Mouse (Mus musculus) G1E (cell line): Measurements from ENCODE around the gene Pnpla2. TPM values are rescaled to one million over a fixed set of nuclear protein-coding genes. Genes with fewer than 3 reads are reported as not detected.
A peak's percentile ranks its signal among the peaks of the same experiment; 100 is the strongest.

Experiments used
- ATAC-seq: 2 replicates; pipeline ENCODE4 v1.8.0; 2016; ENCODE audit warnings: mild to moderate bottlenecking; ENCODE audit not compliant: insufficient number of reproducible peaks, poor library complexity, low FRiP score, severe bottlenecking; ENCODE audit errors: extremely low read depth
- DNase-seq: peaks from one replicate; pipeline ENCODE4 v3.0.0; 2012; ENCODE audit warnings: low spot score
- H3K27me3 ChIP-seq: 2 replicates; pipeline ENCODE4 v1.6.1; 2012; ENCODE audit warnings: mild to moderate bottlenecking, low read length, inconsistent platforms; ENCODE audit not compliant: insufficient read depth
- H3K36me3 ChIP-seq: replicated peaks from 2 replicates; pipeline ENCODE3; 2012; ENCODE audit warnings: mild to moderate bottlenecking, inconsistent platforms
- H3K4me1 ChIP-seq: 2 replicates; pipeline ENCODE4 v1.6.1; 2012; ENCODE audit warnings: low read depth, low read length, inconsistent platforms, mixed read lengths; ENCODE audit not compliant: insufficient read depth
- H3K4me3 ChIP-seq: 2 replicates; pipeline ENCODE4 v1.5.1; 2012; ENCODE audit warnings: low read depth, mild to moderate bottlenecking, inconsistent platforms, low read length, moderate library complexity, mixed read lengths
- H3K9me3 ChIP-seq: replicated peaks from 2 replicates; pipeline ENCODE4 v1.6.1; 2012; ENCODE audit warnings: inconsistent platforms
- CTCF ChIP-seq: IDR thresholded peaks from 2 replicates; pipeline ENCODE4 v1.5.1; 2012; ENCODE audit warnings: low read depth, low read length, inconsistent platforms, mixed read lengths
- GATA1 ChIP-seq: IDR thresholded peaks from 2 replicates; pipeline ENCODE4 v1.6.1; 2012; ENCODE audit warnings: borderline replicate concordance, low read length, inconsistent platforms, mixed read lengths
- GATA2 ChIP-seq: IDR thresholded peaks from 2 replicates; pipeline ENCODE4 v1.6.1; 2012; ENCODE audit warnings: low read depth, low read length, inconsistent platforms, borderline replicate concordance
- POLR2AphosphoS5 ChIP-seq: IDR thresholded peaks from 2 replicates; pipeline ENCODE4 v1.6.1; 2012; ENCODE audit warnings: low read depth, low read length, inconsistent platforms; ENCODE audit not compliant: insufficient replicate concordance
- TAL1 ChIP-seq: conservative IDR thresholded peaks from 2 replicates; pipeline ENCODE4 v1.6.1; 2012; ENCODE audit warnings: low read depth, low read length, inconsistent platforms, mixed read lengths
- polyA plus RNA-seq: library from polyadenylated mRNA; stranded (reverse); fragments of >175 nt; gene quantifications from 2 replicates; pipeline ENCODE4 v1.2.3, GENCODE M21; 2012
- total RNA-seq, 2 experiments: library from RNA; stranded (forward) in 1 of 2; stranded (reverse) in 1 of 2; fragments of 200-1000 nt in 1 of 2; fragments of >200 nt in 1 of 2; fragmentation: Nextera tagmentation in 1 of 2; gene quantifications; 2 replicates each; pipeline ENCODE4 v1.2.3; 2014 to 2017

Gene Pnpla2
- total and polyA plus RNA-seq, 3 experiments: 9.9 to 50.5 (median 23.6) TPM

DNA sequence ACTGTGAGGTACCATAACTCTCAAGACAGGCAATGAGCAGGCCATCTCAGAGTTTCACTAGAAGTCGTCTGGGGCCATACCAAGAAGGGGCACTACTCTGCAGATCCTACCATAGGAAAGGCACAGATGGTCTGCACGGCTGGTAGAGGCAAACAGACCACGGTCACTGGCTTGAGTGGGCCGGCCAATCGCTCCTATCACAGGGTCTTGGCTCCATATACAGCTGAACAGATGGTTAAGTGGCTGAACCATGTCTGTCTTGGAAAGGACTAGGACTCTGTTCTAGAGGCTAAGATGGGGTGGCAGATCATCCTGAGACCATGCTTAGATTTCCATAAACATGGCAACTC, 47.5 kb downstream of the Pnpla2 start:
- no peak overlapping the region for H3K4me3 ChIP-seq
- no peaks in the 10 kb centered on the region for H3K27me3 ChIP-seq
- H3K4me1 ChIP-seq: peaks cover 27% of the 10 kb centered on the region
- H3K36me3 ChIP-seq: peaks cover 64% of the 10 kb centered on the region
- DNase-seq (no peak), ATAC-seq (no peak)
- H3K9me3 ChIP-seq: no peaks in the 10 kb centered on the region
- no peak for TF ChIP-seq TAL1
- TF ChIP-seq GATA1: no peak

- Histone ChIP-seq H3K9me3 (no peaks in the 10 kb centered on the region), H3K4me3 (peak overlapping the region; percentile 6; the same call in 1 of the 2 replicates), H3K36me3 (peaks cover 67% of the 10 kb centered on the region), H3K4me1 (peaks cover 40% of the 10 kb centered on the region), H3K27me3 (no peaks in the 10 kb centered on the region)
- ATAC-seq: peak; percentile 35; the same call in 1 of the 2 replicates
- TF ChIP-seq POLR2AphosphoS5 (no peak), GATA2 (no peak), GATA1 (no peak), TAL1 (no peak), CTCF (no peak)
- no peak for DNase-seq
Observed at GRCm38 (mm10) chr7:141506278-141506677, 51.3 kb downstream of the Pnpla2 start.

DNA sequence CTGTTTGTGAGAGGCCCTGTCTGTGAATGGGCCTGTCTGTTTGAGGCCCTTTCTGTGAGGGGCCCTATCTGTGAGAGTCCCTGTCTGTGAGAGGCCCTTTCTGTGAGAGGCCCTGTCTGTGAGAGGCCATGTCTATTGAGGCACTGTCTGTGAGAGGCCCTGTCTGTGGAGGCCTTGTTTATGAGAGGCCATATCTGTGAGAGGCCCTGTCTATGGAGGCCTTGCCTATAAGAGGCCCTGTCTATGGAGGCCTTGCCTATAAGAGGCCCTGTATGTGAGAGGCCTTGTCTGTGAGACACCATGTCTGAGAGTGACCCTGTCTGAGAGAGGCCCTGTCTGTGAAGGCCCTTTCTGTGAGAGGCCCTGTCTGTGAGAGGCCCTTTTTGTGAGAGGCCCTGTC, 53.2 kb downstream of the Pnpla2 start:
- peaks cover 34% of the 10 kb centered on the region for H3K4me1 ChIP-seq
- no peaks in the 10 kb centered on the region for H3K9me3 ChIP-seq
- ATAC-seq (0 out of 2 replicates have a peak, but pooled peaks have one; percentile 16), DNase-seq (no peak)
- H3K36me3 ChIP-seq: peaks cover 64% of the 10 kb centered on the region
- H3K4me3 ChIP-seq: no peak overlapping the region
- no peak for TF ChIP-seq TAL1
- no peak for TF ChIP-seq CTCF
- TF ChIP-seq GATA2: no peak
- TF ChIP-seq GATA1: no peak
- no peak for TF ChIP-seq POLR2AphosphoS5
- no peaks in the 10 kb centered on the region for H3K27me3 ChIP-seq

- H3K4me1 ChIP-seq: peaks cover 34% of the 10 kb centered on the region
- no peaks in the 10 kb centered on the region for H3K27me3 ChIP-seq
- no peak overlapping the region for H3K4me3 ChIP-seq
- DNase-seq: no peak
- no peak for ATAC-seq
- H3K9me3 ChIP-seq: no peaks in the 10 kb centered on the region
- TF ChIP-seq GATA2 (no peak), GATA1 (no peak), POLR2AphosphoS5 (no peak), TAL1 (no peak), CTCF (no peak)
- peaks cover 79% of the 10 kb centered on the region for H3K36me3 ChIP-seq
Observed at GRCm38 (mm10) chr7:141510196-141510595, 55.2 kb downstream of the Pnpla2 start.

Other genes with a start within 250 kb of the Pnpla2 start
Only the 20 nearest of the 24 such genes appear.
- gene Irf7, start 188.7 kb upstream of the Pnpla2 start, total RNA-seq (2014; fragmentation: Nextera tagmentation): 1.6 and 2.5 TPM in 2 replicates
- gene Irf7, start 188.7 kb upstream of the Pnpla2 start, total RNA-seq (2017): 6.2 and 6.8 TPM in 2 replicates
- 12.9 and 17.6 TPM in 2 replicates for gene Irf7, start 188.7 kb upstream of the Pnpla2 start, polyA plus RNA-seq
- gene Cdhr5, start 178.4 kb upstream of the Pnpla2 start, total RNA-seq (2014; fragmentation: Nextera tagmentation): not detected in 2 replicates
- 0.05 TPM in 1 of 2 replicates, not detected in the other for gene Cdhr5, start 178.4 kb upstream of the Pnpla2 start, total RNA-seq (2017)
- gene Cdhr5, start 178.4 kb upstream of the Pnpla2 start, polyA plus RNA-seq: not detected in 2 replicates
- gene Sct, start 176.1 kb upstream of the Pnpla2 start, total RNA-seq (2014; fragmentation: Nextera tagmentation): not detected in 2 replicates
- gene Sct, start 176.1 kb upstream of the Pnpla2 start, total RNA-seq (2017): not detected in 2 replicates
- gene Sct, start 176.1 kb upstream of the Pnpla2 start, polyA plus RNA-seq: not detected in 2 replicates
- gene Drd4, start 163.2 kb upstream of the Pnpla2 start, total RNA-seq (2014; fragmentation: Nextera tagmentation): not detected in 2 replicates
- 0.38 TPM in 1 of 2 replicates, not detected in the other for gene Drd4, start 163.2 kb upstream of the Pnpla2 start, total RNA-seq (2017)
- not detected in 2 replicates for gene Drd4, start 163.2 kb upstream of the Pnpla2 start, polyA plus RNA-seq
- gene Deaf1, start 127.5 kb upstream of the Pnpla2 start, total RNA-seq (2014; fragmentation: Nextera tagmentation): 35.3 and 41.2 TPM in 2 replicates
- gene Deaf1, start 127.5 kb upstream of the Pnpla2 start, total RNA-seq (2017): 22.9 and 27.0 TPM in 2 replicates
- 55.8 and 61.7 TPM in 2 replicates for gene Deaf1, start 127.5 kb upstream of the Pnpla2 start, polyA plus RNA-seq
- gene Tmem80, start 127.5 kb upstream of the Pnpla2 start, total RNA-seq (2014; fragmentation: Nextera tagmentation): 22.5 and 24.4 TPM in 2 replicates
- gene Tmem80, start 127.5 kb upstream of the Pnpla2 start, total RNA-seq (2017): 18.0 and 18.3 TPM in 2 replicates
- 8.4 and 9.0 TPM in 2 replicates for gene Tmem80, start 127.5 kb upstream of the Pnpla2 start, polyA plus RNA-seq
- not detected in 2 replicates for gene Eps8l2, start 116.3 kb upstream of the Pnpla2 start, total RNA-seq (2014; fragmentation: Nextera tagmentation)
- 0.33 TPM in 1 of 2 replicates, not detected in the other for gene Eps8l2, start 116.3 kb upstream of the Pnpla2 start, total RNA-seq (2017)
- gene Eps8l2, start 116.3 kb upstream of the Pnpla2 start, polyA plus RNA-seq: not detected in 2 replicates
- gene Taldo1, start 63.0 kb upstream of the Pnpla2 start, total RNA-seq (2014; fragmentation: Nextera tagmentation): 59.1 and 68.2 TPM in 2 replicates
- gene Taldo1, start 63.0 kb upstream of the Pnpla2 start, total RNA-seq (2017): 514 and 659 TPM in 2 replicates
- 207 and 336 TPM in 2 replicates for gene Taldo1, start 63.0 kb upstream of the Pnpla2 start, polyA plus RNA-seq
- 22.6 and 30.8 TPM in 2 replicates for gene Gatd1, start 41.1 kb upstream of the Pnpla2 start, total RNA-seq (2014; fragmentation: Nextera tagmentation)
- 23.8 and 23.9 TPM in 2 replicates for gene Gatd1, start 41.1 kb upstream of the Pnpla2 start, total RNA-seq (2017)
- gene Gatd1, start 41.1 kb upstream of the Pnpla2 start, polyA plus RNA-seq: 15.4 and 16.5 TPM in 2 replicates
- gene Cend1, start 25.7 kb upstream of the Pnpla2 start, total RNA-seq (2014; fragmentation: Nextera tagmentation): not detected in 2 replicates
- gene Cend1, start 25.7 kb upstream of the Pnpla2 start, total RNA-seq (2017): not detected in 2 replicates
- gene Cend1, start 25.7 kb upstream of the Pnpla2 start, polyA plus RNA-seq: not detected in 2 replicates
- 16.3 and 20.8 TPM in 2 replicates for gene Slc25a22, start 17.3 kb upstream of the Pnpla2 start, total RNA-seq (2014; fragmentation: Nextera tagmentation)
- gene Slc25a22, start 17.3 kb upstream of the Pnpla2 start, total RNA-seq (2017): 3.7 and 3.8 TPM in 2 replicates
- gene Slc25a22, start 17.3 kb upstream of the Pnpla2 start, polyA plus RNA-seq: 51.8 and 54.9 TPM in 2 replicates
- 22.9 and 29.6 TPM in 2 replicates for gene Pidd1, start 11.2 kb upstream of the Pnpla2 start, total RNA-seq (2014; fragmentation: Nextera tagmentation)
- 8.8 and 8.9 TPM in 2 replicates for gene Pidd1, start 11.2 kb upstream of the Pnpla2 start, total RNA-seq (2017)
- 40.1 and 59.6 TPM in 2 replicates for gene Pidd1, start 11.2 kb upstream of the Pnpla2 start, polyA plus RNA-seq
- 939 and 1,045 TPM in 2 replicates for gene Rplp2, start 7.8 kb upstream of the Pnpla2 start, total RNA-seq (2014; fragmentation: Nextera tagmentation)
- gene Rplp2, start 7.8 kb upstream of the Pnpla2 start, total RNA-seq (2017): 1,867 and 2,370 TPM in 2 replicates
- gene Rplp2, start 7.8 kb upstream of the Pnpla2 start, polyA plus RNA-seq: 5,272 and 6,746 TPM in 2 replicates
- gene Cracr2b, start 5.9 kb downstream of the Pnpla2 start, total RNA-seq (2014; fragmentation: Nextera tagmentation): not detected in 2 replicates
- 0.44 TPM in 1 of 2 replicates, not detected in the other for gene Cracr2b, start 5.9 kb downstream of the Pnpla2 start, total RNA-seq (2017)
- not detected in 2 replicates for gene Cracr2b, start 5.9 kb downstream of the Pnpla2 start, polyA plus RNA-seq
- gene Cd151, start 12.2 kb downstream of the Pnpla2 start, total RNA-seq (2014; fragmentation: Nextera tagmentation): 6.4 and 13.8 TPM in 2 replicates
- 18.1 and 24.3 TPM in 2 replicates for gene Cd151, start 12.2 kb downstream of the Pnpla2 start, total RNA-seq (2017)
- gene Cd151, start 12.2 kb downstream of the Pnpla2 start, polyA plus RNA-seq: 8.0 and 13.3 TPM in 2 replicates
- gene Polr2l, start 19.9 kb downstream of the Pnpla2 start, total RNA-seq (2014; fragmentation: Nextera tagmentation): 13.0 and 18.7 TPM in 2 replicates
- 61.0 and 66.9 TPM in 2 replicates for gene Polr2l, start 19.9 kb downstream of the Pnpla2 start, total RNA-seq (2017)
- 58.3 and 69.4 TPM in 2 replicates for gene Polr2l, start 19.9 kb downstream of the Pnpla2 start, polyA plus RNA-seq
- 13.5 and 14.6 TPM in 2 replicates for gene Tspan4, start 20.0 kb downstream of the Pnpla2 start, total RNA-seq (2014; fragmentation: Nextera tagmentation)
- 28.7 and 35.3 TPM in 2 replicates for gene Tspan4, start 20.0 kb downstream of the Pnpla2 start, total RNA-seq (2017)
- gene Tspan4, start 20.0 kb downstream of the Pnpla2 start, polyA plus RNA-seq: 15.3 and 16.2 TPM in 2 replicates
- 15.4 and 19.4 TPM in 2 replicates for gene Chid1, start 84.7 kb downstream of the Pnpla2 start, total RNA-seq (2014; fragmentation: Nextera tagmentation)
- gene Chid1, start 84.7 kb downstream of the Pnpla2 start, total RNA-seq (2017): 25.1 and 32.5 TPM in 2 replicates
- 14.4 and 19.2 TPM in 2 replicates for gene Chid1, start 84.7 kb downstream of the Pnpla2 start, polyA plus RNA-seq
- 1.0 and 3.2 TPM in 2 replicates for gene Ap2a2, start 107.0 kb downstream of the Pnpla2 start, total RNA-seq (2014; fragmentation: Nextera tagmentation)
- 4.5 and 5.3 TPM in 2 replicates for gene Ap2a2, start 107.0 kb downstream of the Pnpla2 start, total RNA-seq (2017)
- 2.8 TPM in 2 replicates for gene Ap2a2, start 107.0 kb downstream of the Pnpla2 start, polyA plus RNA-seq
- gene Muc6, start 200.1 kb downstream of the Pnpla2 start, total RNA-seq (2014; fragmentation: Nextera tagmentation): not detected in 2 replicates
- 0.22 and 0.23 TPM in 2 replicates for gene Muc6, start 200.1 kb downstream of the Pnpla2 start, total RNA-seq (2017)
- not detected in 2 replicates for gene Muc6, start 200.1 kb downstream of the Pnpla2 start, polyA plus RNA-seq